Mouse (Mus musculus): ENCODE measurements around the gene Stk32b.

DNA sequence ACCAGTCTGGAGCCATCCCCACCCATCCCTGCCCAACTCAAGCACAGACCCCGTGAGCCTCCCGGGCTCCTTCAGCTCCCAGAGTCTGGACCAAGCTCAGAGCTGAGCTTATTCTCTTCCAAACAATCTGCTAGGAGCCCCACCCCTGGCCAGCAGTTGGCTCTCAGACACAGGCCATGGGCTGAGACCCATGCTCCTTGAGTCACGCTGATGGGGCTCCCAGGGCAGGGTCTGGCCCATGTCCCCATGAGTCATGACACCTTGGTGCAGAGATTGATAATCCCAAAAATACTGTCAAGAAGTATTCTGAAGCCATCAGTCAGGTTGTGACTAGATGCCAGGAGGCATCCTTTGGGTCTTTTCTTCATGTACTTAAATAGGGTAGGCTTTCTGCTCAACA lies 45.1 kb upstream of the Stk32b start:
- no peak for TF ChIP-seq CTCF (IDR thresholded peaks at IDR 0.05; ENCODE audit: low read depth)
- no peak for TF ChIP-seq EP300 (optimal IDR thresholded peaks at IDR 0.05)
